Mouse (Mus musculus): Measurements from ENCODE around the gene Cryab. TPM values are rescaled to one million over a fixed set of nuclear protein-coding genes. Genes with fewer than 3 reads are reported as not detected.

The Cryab gene
- total RNA-seq, 2 experiments from 2014 or later: 90.2 to 105 TPM

DNA sequence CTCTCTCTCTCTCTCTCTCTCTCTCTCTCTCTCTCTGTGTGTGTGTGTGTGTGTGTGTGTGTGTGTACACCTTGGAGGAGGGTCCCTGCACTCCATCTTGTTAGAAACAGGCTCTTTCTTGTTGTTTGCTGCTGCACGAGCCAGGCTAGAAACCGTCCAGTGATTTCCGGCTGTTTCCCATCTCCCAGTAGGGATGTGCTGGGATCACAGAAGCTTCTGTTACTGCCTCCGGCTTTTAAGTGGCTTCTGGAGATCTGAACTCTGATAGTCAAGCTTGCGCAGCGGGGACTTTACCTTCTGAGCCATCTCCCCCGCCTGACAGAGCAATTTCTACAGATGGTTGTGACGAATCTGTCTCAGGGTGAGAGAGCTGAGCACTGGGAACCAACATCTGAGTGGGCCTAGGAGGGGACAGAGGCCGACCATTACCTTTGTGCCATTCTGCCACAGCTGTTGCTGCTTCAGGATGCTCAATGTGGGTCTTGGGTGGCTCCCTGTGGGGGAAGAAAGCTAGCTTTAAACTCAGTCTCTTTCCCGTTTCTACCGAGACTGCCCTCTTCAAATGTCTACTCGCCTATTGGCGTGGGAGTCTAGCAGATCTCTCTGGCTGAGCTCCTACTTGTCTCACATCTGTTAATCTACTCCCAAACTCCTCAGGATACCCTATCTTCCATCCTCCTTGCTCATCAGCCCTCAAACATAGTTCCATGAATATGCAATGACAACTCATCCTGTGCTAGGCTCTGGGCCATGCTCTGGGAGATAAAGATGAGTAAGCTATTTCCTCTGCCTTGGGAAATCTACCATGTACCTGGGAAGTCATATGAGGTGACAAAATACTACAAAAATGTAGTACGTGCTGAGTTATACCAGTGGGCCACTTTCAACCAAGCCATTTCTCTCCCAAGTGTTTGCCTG is 10.0 kb upstream of the Cryab start:
- DNase-seq (ENCODE audit: low spot score in 2 of 2): no peak
- intact Hi-C loops (cut with DNase I): no loop called here

GRCm38 (mm10) chr9:50742261-50742660 is 8.9 kb upstream of the Cryab start:
- no peak for DNase-seq (ENCODE audit: low spot score in 2 of 2)

DNA sequence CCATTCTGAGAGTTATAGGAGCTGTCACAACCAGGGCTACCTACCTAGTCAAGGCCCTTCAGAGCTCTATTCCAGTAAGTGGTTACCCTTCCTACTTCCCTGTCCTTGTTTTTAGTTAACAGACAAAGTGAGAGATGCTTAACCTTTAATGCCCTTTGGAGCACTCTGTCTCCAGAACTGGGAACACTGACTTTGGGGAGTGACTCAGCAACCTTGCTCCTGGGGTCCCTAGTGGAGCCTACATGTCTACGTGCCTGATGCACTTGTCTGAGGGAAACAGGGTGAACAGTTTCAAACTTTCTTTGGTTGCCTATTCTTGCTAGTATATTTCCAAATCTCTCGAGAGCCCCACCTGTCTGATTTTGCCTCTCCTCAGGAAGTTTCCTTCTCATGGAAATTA is 8.4 kb upstream of the Cryab start:
- no peak for DNase-seq (ENCODE audit: low spot score in 2 of 2)

More at GRCm38 (mm10) chr9:50742261-50742660, 8.9 kb upstream of the Cryab start:
- intact Hi-C loops (cut with DNase I): no loop called here

DNA sequence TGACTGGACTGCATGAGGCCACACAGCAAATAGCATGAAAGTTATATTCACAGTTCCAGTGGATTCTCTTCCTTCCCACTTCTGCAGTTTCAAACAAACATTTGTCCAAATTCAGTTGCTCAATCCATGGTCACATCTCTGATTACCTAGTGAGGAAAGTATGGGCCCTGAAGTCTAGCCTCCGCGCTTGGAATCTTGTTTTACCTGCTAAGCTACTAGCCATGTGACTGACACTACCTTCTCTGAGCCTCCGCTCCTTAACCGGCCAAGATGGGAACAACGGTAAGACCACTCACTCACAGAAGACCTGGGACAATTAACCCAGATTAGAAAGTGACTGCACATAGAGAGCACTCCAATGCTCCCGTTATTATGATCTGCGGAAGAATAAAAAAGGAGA is 5.3 kb upstream of the Cryab start:
- DNase-seq (ENCODE audit: low spot score in 2 of 2): no peak
- intact Hi-C loops (cut with DNase I): no loop called here

More for the DNA sequence above, 8.4 kb upstream of the Cryab start:
- intact Hi-C loops (cut with DNase I): no loop called here

GRCm38 (mm10) chr9:50746214-50746677 is 4.9 kb upstream of the Cryab start, which contains the start of gene 2310030G06Rik:
TSS of gene 2310030G06Rik (minus strand) at chr9:50746536.
- no peak for DNase-seq (ENCODE audit: low spot score in 2 of 2)
- intact Hi-C loops (cut with DNase I): no loop called here

DNA sequence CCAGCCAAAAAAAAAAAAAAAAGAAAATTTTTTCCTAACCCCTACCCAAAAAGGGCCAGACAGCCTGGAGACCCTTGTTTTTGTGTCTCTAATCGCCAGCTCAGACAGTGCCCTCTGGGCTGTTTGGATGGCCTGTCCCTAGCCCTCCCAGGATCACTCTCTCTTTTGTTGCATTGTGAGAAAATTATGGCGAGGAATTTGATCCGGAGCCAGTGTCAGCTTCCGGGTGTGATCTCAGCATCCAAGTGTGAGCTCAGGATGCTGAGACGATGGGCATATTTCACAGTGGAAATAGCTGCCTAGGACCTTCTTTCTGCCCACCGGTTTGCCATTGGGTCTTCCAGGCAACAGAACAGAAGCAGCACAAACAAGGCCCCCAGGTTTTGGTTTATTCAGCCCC is 419 bp upstream of the Cryab start:
- intact Hi-C loops (cut with DNase I): loop anchor here (5.0 kb wide), 1 partner anchor 53 kb away; no protein-coding TSS in a partner anchor
- no peak for DNase-seq (ENCODE audit: low spot score in 2 of 2)

GRCm38 (mm10) chr9:50752054-50752602 is 1.0 kb downstream of the Cryab start, which contains the start of gene Hspb2:
TSS of gene Hspb2 (minus strand) at chr9:50752354.
- intact Hi-C loops (cut with DNase I): loop anchor here (5.0 kb wide), 1 partner anchor 55 kb away; no protein-coding TSS in a partner anchor
- DNase-seq (ENCODE audit: low spot score in 2 of 2): no peak

- intact Hi-C loops (cut with DNase I): loop anchor here (5.0 kb wide), 1 partner anchor 56 kb away; no protein-coding TSS in a partner anchor
- DNase-seq (ENCODE audit: low spot score in 2 of 2): peak; percentile 61 to 71
Observed at GRCm38 (mm10) chr9:50752784-50753615, 1.9 kb downstream of the Cryab start.

- no peak for DNase-seq (ENCODE audit: low spot score in 2 of 2)
- intact Hi-C loops (cut with DNase I): loop anchor here (5.0 kb wide), 1 partner anchor 57 kb away; no protein-coding TSS in a partner anchor
Observed at GRCm38 (mm10) chr9:50753947-50754346, 2.8 kb downstream of the Cryab start.

DNA sequence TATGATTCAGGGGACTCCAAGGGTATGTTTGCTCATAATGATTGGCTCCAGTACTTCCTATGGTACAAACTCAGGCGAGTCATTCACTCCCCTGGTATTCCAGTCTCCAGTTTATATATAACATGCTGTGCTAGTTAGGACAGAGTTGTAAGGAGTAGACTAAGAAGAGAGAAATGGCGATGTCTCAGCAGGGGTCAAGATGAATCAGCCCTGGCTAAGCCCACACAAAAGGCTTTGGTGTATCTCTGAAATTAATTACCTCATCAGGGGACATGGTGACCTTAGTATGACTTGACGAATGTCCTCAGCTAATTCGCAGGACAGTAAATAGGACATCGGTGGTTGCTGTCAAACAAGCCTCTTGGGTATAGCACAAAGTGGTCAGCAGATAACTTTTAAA is 5.6 kb downstream of the Cryab start:
- no peak for DNase-seq (ENCODE audit: low spot score in 2 of 2)
- intact Hi-C loops (cut with DNase I): no loop called here

DNA sequence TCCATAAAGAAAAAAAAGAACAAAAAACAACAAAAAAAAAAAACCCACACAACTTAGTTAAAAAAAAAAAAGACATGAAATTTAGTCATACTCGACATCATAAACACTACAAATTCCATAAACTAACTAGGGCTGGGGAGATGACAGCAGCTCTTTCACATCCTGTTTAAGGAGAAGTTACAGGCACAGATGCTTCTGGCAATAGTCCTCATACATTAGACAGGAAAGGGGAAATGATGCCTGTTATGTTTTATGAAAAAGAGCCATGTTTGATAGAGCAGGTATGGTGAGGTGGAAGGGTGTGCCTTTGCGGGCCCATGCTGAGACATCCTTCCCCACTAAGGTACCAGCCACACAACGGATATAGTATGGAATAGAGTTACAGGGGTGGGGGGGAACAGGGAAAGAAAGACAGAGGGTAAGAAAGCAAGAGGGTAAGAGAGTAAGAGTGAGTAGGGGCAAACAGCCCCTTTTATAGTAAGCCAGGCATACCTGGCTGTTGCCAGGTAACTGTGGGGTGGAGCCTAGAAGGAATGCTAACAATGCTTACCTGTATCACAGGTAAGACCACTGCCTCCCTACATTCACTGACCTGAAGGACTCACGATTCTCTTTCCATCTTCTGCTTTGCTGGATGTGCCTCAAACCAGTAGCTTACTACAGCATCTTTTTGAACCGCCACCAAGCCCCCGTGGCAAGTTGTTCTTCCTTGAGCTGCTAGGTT is 10.6 kb downstream of the Cryab start:
- intact Hi-C loops (cut with DNase I): no loop called here
- no peak for DNase-seq (ENCODE audit: low spot score in 2 of 2)

GRCm38 (mm10) chr9:50763331-50763730 is 12.2 kb downstream of the Cryab start:
- intact Hi-C loops (cut with DNase I): no loop called here
- DNase-seq (ENCODE audit: low spot score in 2 of 2): no peak

GRCm38 (mm10) chr9:50767531-50768106 is 16.5 kb downstream of the Cryab start:
- intact Hi-C loops (cut with DNase I): loop anchor here (5.0 kb wide), 1 partner anchor 70 kb away; no protein-coding TSS in a partner anchor
- DNase-seq (ENCODE audit: low spot score in 2 of 2): no peak

GRCm38 (mm10) chr9:50768107-50769002 is 17.2 kb downstream of the Cryab start, which contains the start of gene Fdxacb1:
TSS of gene Fdxacb1 (plus strand) at chr9:50768236.
- intact Hi-C loops (cut with DNase I): loop anchor here (5.0 kb wide), 1 partner anchor 71 kb away; no protein-coding TSS in a partner anchor
- DNase-seq (ENCODE audit: low spot score in 2 of 2): peak; percentile 98 to 99

GRCm38 (mm10) chr9:50770011-50770410 is 18.9 kb downstream of the Cryab start:
- intact Hi-C loops (cut with DNase I): no loop called here
- no peak for DNase-seq (ENCODE audit: low spot score in 2 of 2)

DNA sequence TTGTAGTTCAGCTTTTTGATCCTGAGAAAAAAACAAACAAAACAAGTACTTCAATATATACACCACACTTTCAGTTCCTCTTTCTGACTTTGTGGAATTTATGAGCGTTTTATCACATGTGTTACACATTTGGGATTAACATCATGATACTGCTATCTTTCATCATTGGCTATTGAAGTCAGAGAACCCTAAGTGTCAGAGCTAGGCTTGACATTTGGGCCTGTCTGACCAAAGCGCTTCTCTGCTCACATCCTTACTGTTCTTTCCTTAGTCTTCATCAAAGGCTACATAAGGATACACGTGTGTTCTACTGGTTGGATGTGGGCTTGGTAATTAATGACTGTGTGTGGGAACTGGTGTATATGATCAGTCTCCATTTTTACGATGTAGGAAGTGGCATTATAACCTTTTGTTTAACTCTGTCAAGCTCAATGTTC is 22.9 kb downstream of the Cryab start:
- intact Hi-C loops (cut with DNase I): no loop called here
- no peak for DNase-seq (ENCODE audit: low spot score in 2 of 2)

DNA sequence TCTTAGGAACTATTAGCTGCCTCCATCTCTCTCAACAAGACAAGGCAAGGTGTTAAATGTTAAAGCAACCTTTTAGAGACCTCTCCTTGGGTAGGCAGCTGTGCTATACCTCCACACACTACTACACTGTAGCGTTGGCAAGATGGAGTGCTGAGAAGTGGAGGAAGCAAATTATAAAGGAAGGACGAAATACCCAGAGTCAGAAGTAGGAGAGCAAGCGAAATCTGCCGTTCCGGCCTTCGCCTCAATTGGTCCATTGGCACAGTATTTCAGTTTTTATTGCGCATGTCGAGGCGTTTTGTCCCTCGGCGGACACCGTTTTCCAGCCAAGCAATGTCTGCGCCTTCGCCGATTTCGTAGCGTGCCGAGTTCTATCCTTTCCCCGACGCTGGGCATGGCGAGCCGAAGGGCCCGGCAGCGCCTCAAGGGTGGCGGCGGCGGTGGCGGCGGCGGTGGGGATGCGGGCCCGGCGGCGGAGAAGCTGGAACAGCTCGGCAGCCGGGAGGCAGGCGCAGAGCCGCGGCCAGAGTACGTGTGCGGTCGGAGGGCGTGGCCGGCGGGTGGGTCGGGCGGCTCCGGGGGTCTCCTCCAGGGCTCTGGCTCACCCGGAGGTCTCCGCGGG is 24.0 kb downstream of the Cryab start, which contains the start of the genes Alg9 and 1110032A03Rik:
TSS of gene Alg9 (plus strand) at position 29 of the 622 bp plus-strand sequence.
TSS of gene 1110032A03Rik (minus strand) at position 530 of the 622 bp plus-strand sequence.
- intact Hi-C loops (cut with DNase I): no loop called here

More for the DNA sequence above, 24.0 kb downstream of the Cryab start, which contains the start of the genes Alg9 and 1110032A03Rik:
- DNase-seq (ENCODE audit: low spot score in 2 of 2): peak; percentile 86 to 91
